ENCODE assay signal across 23 mouse cellular contexts in genomic region chr14:48258696-48259366, GRCm38 (mm10).
DNase-seq lines count a peak whose midpoint lies in the region; TF ChIP-seq lines count a peak whose summit lies in the region.
"Had no signal": no experiment of that assay in that cellular context is flagged by ENCODE, and none has a peak within 500 bp of the region (broad histone marks: within the 10 kb centered on the region; RNA-seq: fewer than 3 reads in every experiment).

No protein-coding gene starts in this region.

- peak; percentile 12 for DNase-seq in lung, postnatal 36 days
- DNase-seq in lung, postnatal 25 days (ENCODE audit: low spot score): no peak
- DNase-seq in R1 (ENCODE audit: low read depth, low spot score): peak; percentile 25
- DNase-seq in thymus, adult 2 months: peak; percentile 55
- DNase-seq in thymus, postnatal 4 days: peak; percentile 42
- no peak for DNase-seq in heart, adult 8-10 months (ENCODE audit: low spot score)
- no peak for DNase-seq in cerebellum, postnatal 10 days
- DNase-seq: cerebellum, adult 11 months; cerebellum, postnatal 25 days; embryo, embryonic 11 days; kidney, postnatal 4 days; lung, adult 2 months; lung, postnatal 4 days; retina, postnatal 1 day; right cerebral cortex, postnatal 25 days; spleen, adult 18-20 months had no signal

- WGBS in thymus, adult 2 months: 10% methylated on average over 10 of the region's 10 CpGs

- no peak for TF ChIP-seq CTCF in thymus, adult 2 months (IDR thresholded peaks at IDR 0.05; ENCODE audit: borderline replicate concordance, control insufficient read depth, extremely low read depth, insufficient read depth, low read length, poor library complexity)

- no peak overlapping the region for H3K4me3 ChIP-seq in thymus, adult 2 months (ENCODE audit: control insufficient read depth, insufficient read depth, low read length)
- H3K4me3 ChIP-seq: forebrain, embryonic 13.5 days; heart, embryonic 10.5 days; kidney, embryonic 15.5 days; limb, embryonic 12.5 days; myocyte; neural tube, embryonic 13.5 days had no signal

- H3K36me3 ChIP-seq in thymus, adult 2 months (ENCODE audit: control insufficient read depth, insufficient read depth, low read length): no peaks in the 10 kb centered on the region

- peak overlapping the region; percentile 63; the same call in 1 of the 2 replicates for H3K27ac ChIP-seq in thymus, adult 2 months (ENCODE audit: control insufficient read depth, insufficient read depth, low read length)
- H3K27ac ChIP-seq: forebrain, embryonic 13.5 days; heart, embryonic 10.5 days; hindbrain, postnatal 0 days; kidney, embryonic 15.5 days; limb, embryonic 12.5 days; neural tube, embryonic 13.5 days had no signal

- TF ChIP-seq POLR2A in thymus, adult 2 months (IDR thresholded peaks at IDR 0.05; ENCODE audit: control insufficient read depth, extremely low read depth, insufficient read depth, low read length, poor library complexity): no peak

- H3K27me3 ChIP-seq in thymus, adult 2 months (ENCODE audit: control insufficient read depth, insufficient read depth, low read length): no peaks in the 10 kb centered on the region
- H3K27me3 ChIP-seq: forebrain, embryonic 13.5 days; kidney, embryonic 15.5 days; limb, embryonic 12.5 days; neural tube, embryonic 13.5 days had no signal

- H3K4me1 ChIP-seq in thymus, adult 2 months (replicated peaks; ENCODE audit: control insufficient read depth, insufficient read depth, low read length): peaks cover 6% of the 10 kb centered on the region
- H3K4me1 ChIP-seq: forebrain, embryonic 13.5 days; heart, embryonic 10.5 days had no signal

Comparison
In these comparisons a context has a peak if more than half of its experiments do, and no peak if none do; other contexts are left out.
1. DNase-seq: peak in lung, postnatal 36 days (single experiment), R1 (single experiment), thymus, adult 2 months (single experiment) and thymus, postnatal 4 days (single experiment); none in lung, postnatal 25 days (single experiment), heart, adult 8-10 months (single experiment) and cerebellum, postnatal 10 days (0 of 2).